ENCODE assay signal across 21 mouse cellular contexts in genomic region chr5:5139855-5140254, GRCm38 (mm10).
A peak's percentile ranks its signal among the peaks of the same experiment; 100 is the strongest.
DNase-seq lines count a peak whose midpoint lies in the region; ATAC-seq lines count a peak whose summit lies in the region.
"Had no signal": no experiment of that assay in that cellular context is flagged by ENCODE, and none has a peak within 500 bp of the region (broad histone marks: within the 10 kb centered on the region; RNA-seq: fewer than 3 reads in every experiment).

No protein-coding gene starts in this region.

- ATAC-seq in forebrain, embryonic 13.5 days: peak; percentile 71; the same call in 1 of the 2 replicates
- ATAC-seq in heart, embryonic 11.5 days (replicated peaks; ENCODE audit: insufficient number of reproducible peaks, low FRiP score, low TSS enrichment): no peak
- peak; percentile 27; the same call in 1 of the 2 replicates for ATAC-seq in heart, embryonic 15.5 days (replicated peaks; ENCODE audit: insufficient number of reproducible peaks, insufficient read depth, low FRiP score, low read depth)
- no peak for ATAC-seq in granulocyte monocyte progenitor cell, adult 5-6 weeks (replicated peaks; ENCODE audit: poor library complexity, severe bottlenecking)
- ATAC-seq: midbrain, embryonic 13.5 days had no signal

- H3K9me3 ChIP-seq in forebrain, embryonic 13.5 days (replicated peaks): no peaks in the 10 kb centered on the region
- no peaks in the 10 kb centered on the region for H3K9me3 ChIP-seq in forebrain, embryonic 10.5 days
- H3K9me3 ChIP-seq in heart, embryonic 11.5 days (replicated peaks; ENCODE audit: control insufficient read depth, low read length): no peaks in the 10 kb centered on the region
- H3K9me3 ChIP-seq in heart, embryonic 15.5 days (replicated peaks): no peaks in the 10 kb centered on the region
- H3K9me3 ChIP-seq: embryonic facial prominence, embryonic 12.5 days; hindbrain, embryonic 13.5 days; limb, embryonic 15.5 days; lung, embryonic 15.5 days; megakaryocyte, embryonic 14.5 days; midbrain, embryonic 13.5 days had no signal

- no peak overlapping the region for H3K4me2 ChIP-seq in forebrain, embryonic 13.5 days
- no peak overlapping the region; the same call in 1 of the 2 replicates for H3K4me2 ChIP-seq in heart, embryonic 11.5 days
- no peak overlapping the region for H3K4me2 ChIP-seq in heart, embryonic 15.5 days
- H3K4me2 ChIP-seq: embryonic facial prominence, embryonic 12.5 days; hindbrain, embryonic 13.5 days; limb, embryonic 15.5 days; lung, embryonic 15.5 days; midbrain, embryonic 13.5 days had no signal

- H3K4me3 ChIP-seq in forebrain, embryonic 13.5 days: no peak overlapping the region
- H3K4me3 ChIP-seq in forebrain, embryonic 10.5 days: no peak overlapping the region
- H3K4me3 ChIP-seq in heart, embryonic 11.5 days (ENCODE audit: low read depth, low read length): no peak overlapping the region
- no peak overlapping the region for H3K4me3 ChIP-seq in heart, embryonic 15.5 days
- H3K4me3 ChIP-seq: embryonic facial prominence, embryonic 12.5 days; hindbrain, embryonic 13.5 days; limb, embryonic 15.5 days; lung, embryonic 15.5 days; megakaryocyte, embryonic 14.5 days; midbrain, embryonic 13.5 days had no signal

- 79% methylated on average over 5 of the region's 5 CpGs for WGBS in forebrain, embryonic 13.5 days
- WGBS in forebrain, embryonic 10.5 days: 96% methylated on average over 5 of the region's 5 CpGs
- WGBS in heart, embryonic 11.5 days (ENCODE audit: insufficient replicate concordance): 58% methylated on average over 5 of the region's 5 CpGs
- 56% methylated on average over 5 of the region's 5 CpGs for WGBS in heart, embryonic 15.5 days

- H3K9ac ChIP-seq in forebrain, embryonic 13.5 days: no peak overlapping the region
- no peak overlapping the region for H3K9ac ChIP-seq in heart, embryonic 11.5 days (ENCODE audit: low read depth, low read length)
- H3K9ac ChIP-seq in heart, embryonic 15.5 days: no peak overlapping the region
- H3K9ac ChIP-seq: embryonic facial prominence, embryonic 12.5 days; hindbrain, embryonic 13.5 days; limb, embryonic 15.5 days; liver, embryonic 14.5 days; lung, embryonic 15.5 days; midbrain, embryonic 13.5 days had no signal

- H3K36me3 ChIP-seq in forebrain, embryonic 13.5 days (ENCODE audit: poor library complexity, severe bottlenecking): no peaks in the 10 kb centered on the region
- H3K36me3 ChIP-seq in forebrain, embryonic 10.5 days (replicated peaks): no peaks in the 10 kb centered on the region
- no peaks in the 10 kb centered on the region for H3K36me3 ChIP-seq in heart, embryonic 11.5 days (ENCODE audit: control insufficient read depth, insufficient read depth, low read length)
- no peaks in the 10 kb centered on the region for H3K36me3 ChIP-seq in heart, embryonic 15.5 days
- H3K36me3 ChIP-seq: embryonic facial prominence, embryonic 12.5 days; hindbrain, embryonic 13.5 days; limb, embryonic 15.5 days; lung, embryonic 15.5 days; midbrain, embryonic 13.5 days had no signal

- H3K27ac ChIP-seq in forebrain, embryonic 13.5 days: no peak overlapping the region
- H3K27ac ChIP-seq in forebrain, embryonic 10.5 days: no peak overlapping the region
- H3K27ac ChIP-seq in heart, embryonic 11.5 days (ENCODE audit: low read depth, low read length): no peak overlapping the region
- H3K27ac ChIP-seq in heart, embryonic 15.5 days: no peak overlapping the region
- H3K27ac ChIP-seq: embryonic facial prominence, embryonic 12.5 days; hindbrain, embryonic 13.5 days; limb, embryonic 15.5 days; liver, embryonic 14.5 days; lung, embryonic 15.5 days; midbrain, embryonic 13.5 days had no signal

- peaks cover 8% of the 10 kb centered on the region for H3K4me1 ChIP-seq in forebrain, embryonic 13.5 days
- H3K4me1 ChIP-seq in forebrain, embryonic 10.5 days: no peaks in the 10 kb centered on the region
- peaks cover 7% of the 10 kb centered on the region; the same call in 1 of the 2 replicates for H3K4me1 ChIP-seq in heart, embryonic 11.5 days (ENCODE audit: control insufficient read depth, insufficient read depth, low read length)
- H3K4me1 ChIP-seq in heart, embryonic 15.5 days (replicated peaks): peaks cover 7% of the 10 kb centered on the region; the same call in 1 of the 2 replicates
- H3K4me1 ChIP-seq: embryonic facial prominence, embryonic 12.5 days; limb, embryonic 15.5 days; lung, embryonic 15.5 days; megakaryocyte, embryonic 14.5 days had no signal

- no peaks in the 10 kb centered on the region for H3K27me3 ChIP-seq in forebrain, embryonic 13.5 days
- no peaks in the 10 kb centered on the region for H3K27me3 ChIP-seq in forebrain, embryonic 10.5 days (ENCODE audit: poor library complexity, severe bottlenecking)
- no peaks in the 10 kb centered on the region for H3K27me3 ChIP-seq in heart, embryonic 11.5 days (ENCODE audit: control insufficient read depth, insufficient read depth, low read length)
- no peaks in the 10 kb centered on the region for H3K27me3 ChIP-seq in heart, embryonic 15.5 days
- H3K27me3 ChIP-seq: embryonic facial prominence, embryonic 12.5 days; hindbrain, embryonic 13.5 days; limb, embryonic 15.5 days; lung, embryonic 15.5 days; megakaryocyte, embryonic 14.5 days; midbrain, embryonic 13.5 days had no signal

- DNase-seq in forebrain, embryonic 10.5 days (ENCODE audit: extremely low spot score, low spot score): no peak
- DNase-seq in heart, adult 18-20 months: peak; percentile 47 to 48
- DNase-seq in thymus, postnatal 10 days (ENCODE audit: low spot score in 2 of 2): no peak
- DNase-seq: adrenal gland, postnatal 10 days; cerebellum, adult 2 months; cerebellum, postnatal 25 days; kidney, adult 18-20 months; left cerebral cortex, postnatal 4 days; lung, postnatal 36 days; thymus, postnatal 36 days had no signal

Comparison
In these comparisons a context has a peak if more than half of its experiments do, and no peak if none do; other contexts are left out.
1. ATAC-seq: peak in forebrain, embryonic 13.5 days (single experiment) and heart, embryonic 15.5 days (single experiment); none in heart, embryonic 11.5 days (single experiment) and granulocyte monocyte progenitor cell, adult 5-6 weeks (single experiment).
2. DNase-seq: peak in heart, adult 18-20 months (2 of 2); none in forebrain, embryonic 10.5 days (single experiment) and thymus, postnatal 10 days (0 of 2).